Mouse (Mus musculus) megakaryocyte progenitor cell, adult 5-6 weeks (primary cell): ENCODE results near the gene Rmnd1. TPM values are rescaled to one million over a fixed set of nuclear protein-coding genes. Genes with fewer than 3 reads are reported as not detected.
"Not testable (repeated sequence)": the region's sequence is repeated elsewhere in the genome, so short reads cannot be mapped to it uniquely, and the experiment has no call there.

ENCODE experiments used
- ATAC-seq: replicated peaks from 2 replicates; pipeline ENCODE4 v1.8.0; 2016; ENCODE audit warnings: mild to moderate bottlenecking, moderate TSS enrichment, inconsistent platforms; ENCODE audit not compliant: poor library complexity
- total RNA-seq, 2 experiments: library from RNA; stranded (forward) in 1 of 2; stranded (reverse) in 1 of 2; fragments of 157-497, 149-512 nt in 1 of 2; fragments of 200-1000 nt in 1 of 2; gene quantifications; 2 replicates each; pipeline versions ENCODE4 v1.2.3 to v1.2.4; 2015 to 2017

Rmnd1 gene
- total RNA-seq (2015) (74.5 and 95.0 TPM in 2 replicates), total RNA-seq (2017) (41.0 and 79.0 TPM in 2 replicates)

- peak; percentile 83 for ATAC-seq
Measured at GRCm38 (mm10) chr10:4432123-4432931, at the start of gene Rmnd1, which contains the start of gene Armt1. Rmnd1 (minus strand) TSS chr10:4432388. Armt1 (plus strand) TSS chr10:4432467.

DNA sequence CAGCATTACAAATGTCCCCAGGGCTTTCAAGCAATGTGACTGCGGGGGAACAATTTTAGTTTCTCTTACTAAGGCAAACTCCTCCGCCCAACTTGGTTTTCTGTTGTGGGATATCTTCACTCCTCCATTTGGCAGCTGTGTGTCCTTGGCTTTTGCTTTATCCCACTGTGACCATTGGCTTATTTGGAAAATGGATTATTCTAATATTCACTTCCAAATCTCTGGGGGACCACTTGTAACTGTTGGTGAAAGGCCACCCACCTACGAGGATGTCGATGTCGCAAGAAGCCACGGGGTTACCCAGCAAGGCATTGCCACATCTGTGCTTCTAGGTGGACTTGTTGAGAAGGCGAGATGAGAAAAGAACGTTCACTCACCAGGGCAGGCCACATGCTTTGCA is 49.5 kb upstream of the Rmnd1 start:
- peak; percentile 73 for ATAC-seq

- ATAC-seq = no peak
Measured at GRCm38 (mm10) chr10:4480929-4481328, 48.7 kb upstream of the Rmnd1 start.

- no peak for ATAC-seq
Measured at GRCm38 (mm10) chr10:4476604-4477003, 44.4 kb upstream of the Rmnd1 start.

GRCm38 (mm10) chr10:4475431-4475830 is 43.2 kb upstream of the Rmnd1 start:
- ATAC-seq = no peak

DNA sequence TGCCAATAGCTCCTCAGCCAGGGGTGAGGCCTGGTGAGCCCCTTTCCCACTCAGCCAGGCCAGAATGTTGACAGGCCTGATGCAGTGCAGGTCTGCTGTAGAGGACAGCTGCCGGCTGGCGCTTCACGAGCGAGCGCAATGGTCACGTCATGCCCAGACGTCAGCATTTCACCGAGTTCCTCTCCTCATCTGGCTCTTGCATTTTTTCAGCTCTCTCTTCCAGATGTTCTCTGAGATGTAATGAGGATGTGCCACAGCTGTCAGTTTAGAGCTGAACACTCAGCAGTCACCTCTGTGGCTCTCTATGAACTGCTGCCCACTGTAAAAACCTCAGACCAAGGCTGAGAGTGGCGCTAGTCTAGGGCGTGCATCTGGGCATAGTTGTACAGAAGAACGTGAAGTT is 41.4 kb upstream of the Rmnd1 start:
- ATAC-seq = no peak

- ATAC-seq = peak; percentile 44
Measured at GRCm38 (mm10) chr10:4469406-4469805, 37.2 kb upstream of the Rmnd1 start.

- no peak for ATAC-seq
Measured at GRCm38 (mm10) chr10:4465799-4466198, 33.6 kb upstream of the Rmnd1 start.

DNA sequence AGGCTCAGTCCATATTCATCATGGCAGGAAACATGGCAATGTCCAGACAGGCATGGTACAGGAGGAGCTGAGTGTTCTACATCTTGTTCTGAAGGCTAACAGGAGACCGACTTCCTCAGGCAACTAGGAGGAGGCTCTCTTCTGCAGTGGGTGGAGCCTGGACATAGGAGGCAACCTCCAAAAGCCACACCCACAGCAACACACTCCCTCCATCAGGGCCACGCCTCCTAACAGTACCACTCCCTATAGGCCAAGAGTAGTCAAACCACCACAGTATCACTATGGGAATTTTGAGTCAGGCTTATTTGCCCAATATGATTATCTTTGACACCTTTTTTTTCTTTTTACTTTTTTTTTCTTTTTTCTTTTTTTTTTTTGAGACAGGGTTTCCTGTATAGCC is 28.0 kb upstream of the Rmnd1 start:
- ATAC-seq = peak; percentile 68

GRCm38 (mm10) chr10:4456409-4456808 is 24.2 kb upstream of the Rmnd1 start:
- peak; percentile 62 for ATAC-seq

- no peak for ATAC-seq
Measured at GRCm38 (mm10) chr10:4435416-4435815, 3.2 kb upstream of the Rmnd1 start.

DNA sequence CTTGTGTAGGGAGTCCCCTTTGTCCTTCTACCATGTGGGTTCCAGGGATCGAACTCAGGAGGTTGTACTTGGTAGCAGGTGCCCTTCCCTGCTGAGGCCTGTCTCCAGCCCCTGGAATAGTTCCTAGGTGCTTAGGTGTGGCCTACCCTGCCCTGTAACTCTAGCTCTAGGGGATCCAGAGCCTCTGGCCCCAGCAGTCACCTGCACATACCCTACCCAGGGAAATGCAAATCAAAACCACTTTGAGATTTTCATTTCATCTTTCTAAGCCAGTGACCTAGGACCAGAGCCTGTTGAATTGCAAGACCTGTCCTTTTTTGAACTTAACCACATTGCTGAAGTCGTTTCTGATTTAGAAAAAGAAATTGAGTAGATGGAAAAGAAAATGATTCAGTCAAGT is 1.7 kb upstream of the Rmnd1 start:
- ATAC-seq = not testable (repeated sequence)

GRCm38 (mm10) chr10:4432996-4433755 is 988 bp upstream of the Rmnd1 start:
- peak; percentile 33 for ATAC-seq

- ATAC-seq = no peak
Measured at GRCm38 (mm10) chr10:4431746-4432122, 454 bp downstream of the Rmnd1 start.

GRCm38 (mm10) chr10:4430826-4431225 is 1.4 kb downstream of the Rmnd1 start:
- no peak for ATAC-seq

DNA sequence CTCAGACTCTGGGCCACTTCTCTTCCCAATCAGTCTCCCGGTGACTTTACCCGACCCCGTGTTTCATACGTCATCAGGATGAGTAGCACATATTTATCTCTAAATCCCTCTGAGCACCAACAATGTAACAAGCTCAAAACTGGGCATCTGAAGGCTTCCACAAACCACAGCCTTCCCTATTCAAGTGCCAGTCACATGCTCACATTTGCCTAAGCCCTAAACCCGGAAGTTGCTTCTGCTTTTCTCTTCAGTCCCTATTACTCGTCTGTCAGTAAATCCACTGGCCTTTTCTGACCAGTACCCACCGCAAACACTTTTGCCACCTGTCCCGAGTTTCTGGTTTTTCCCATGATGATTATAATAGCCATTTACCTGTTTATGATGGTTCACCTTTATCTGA is 1.8 kb downstream of the Rmnd1 start:
- ATAC-seq = peak; percentile 33

GRCm38 (mm10) chr10:4425245-4425644 is 6.9 kb downstream of the Rmnd1 start:
- peak; percentile 63 for ATAC-seq

- ATAC-seq = no peak
Measured at GRCm38 (mm10) chr10:4407191-4407590, 25.0 kb downstream of the Rmnd1 start.

DNA sequence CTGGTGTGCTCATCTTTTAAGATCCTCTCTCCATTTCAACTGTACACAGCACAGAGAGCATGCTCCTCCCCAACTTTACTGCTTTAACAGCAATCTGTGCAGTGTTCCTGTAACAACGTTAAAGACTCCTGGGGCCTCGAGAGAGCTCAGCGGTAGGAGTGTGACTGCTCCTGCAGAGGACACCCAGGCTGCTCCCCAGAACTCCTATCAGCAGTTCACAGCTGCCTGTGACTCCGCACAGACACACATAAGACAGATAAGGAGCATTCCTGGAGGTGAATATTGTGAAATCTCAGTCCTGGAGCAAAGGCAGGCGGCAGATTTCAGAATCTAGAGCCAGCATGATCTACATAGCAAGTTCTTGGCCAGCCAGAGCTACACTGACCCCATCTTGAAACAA is 26.7 kb downstream of the Rmnd1 start:
- ATAC-seq = peak; percentile 83

DNA sequence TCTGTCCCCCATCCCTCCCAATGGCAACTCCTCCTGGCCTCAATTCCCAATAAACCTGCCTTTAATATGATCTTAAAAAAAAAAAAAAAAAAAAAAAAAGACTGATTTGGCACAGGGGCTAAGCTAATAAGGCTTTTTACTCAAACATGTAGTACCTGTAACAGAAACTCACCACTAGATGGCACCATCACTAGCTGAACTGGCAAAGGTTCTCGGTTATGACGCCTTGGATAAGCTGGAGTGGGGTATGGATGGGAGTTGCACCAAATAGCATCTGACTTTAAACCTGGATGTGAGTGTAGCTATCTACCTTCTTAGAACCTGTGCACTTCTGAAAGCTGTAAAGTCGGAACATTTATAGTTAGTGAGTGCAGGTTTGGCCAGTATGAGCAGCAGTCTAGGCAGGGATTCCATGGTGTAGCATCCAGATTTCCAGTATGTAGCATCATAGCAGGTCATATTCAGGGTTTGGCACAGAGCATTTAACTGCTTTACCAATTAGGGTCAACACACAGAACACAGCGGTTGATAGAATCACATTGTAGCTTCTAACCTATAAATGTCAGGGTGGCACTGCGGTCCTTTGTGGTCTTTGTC is 27.2 kb downstream of the Rmnd1 start:
- ATAC-seq = peak; percentile 78

- no peak for ATAC-seq
Measured at GRCm38 (mm10) chr10:4398058-4398457, 34.1 kb downstream of the Rmnd1 start.

DNA sequence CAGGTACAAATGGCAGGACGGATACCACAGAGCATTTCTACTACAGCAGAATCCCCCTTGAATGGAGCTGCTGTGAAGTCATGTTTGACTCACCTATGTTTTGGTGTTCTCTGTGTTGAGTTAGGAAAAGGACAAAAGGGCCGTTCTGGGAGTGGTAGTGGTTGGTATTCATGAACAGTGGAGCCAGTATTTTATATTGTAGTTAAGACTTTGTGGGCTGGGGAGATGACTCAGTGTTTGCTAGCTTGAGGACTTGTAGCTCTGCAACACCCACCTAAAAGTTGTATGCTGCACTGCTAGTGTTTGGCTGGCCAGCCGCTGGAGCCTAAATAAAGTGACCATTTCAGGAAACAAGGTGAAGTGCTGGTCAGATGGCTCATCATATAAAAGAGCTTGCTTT is 36.9 kb downstream of the Rmnd1 start:
- ATAC-seq = no peak
